Mouse (Mus musculus): ENCODE measurements around the gene Emx1.
"Not testable (repeated sequence)": the region's sequence is repeated elsewhere in the genome, so short reads cannot be mapped to it uniquely, and the experiment has no call there.

The Emx1 gene

DNA sequence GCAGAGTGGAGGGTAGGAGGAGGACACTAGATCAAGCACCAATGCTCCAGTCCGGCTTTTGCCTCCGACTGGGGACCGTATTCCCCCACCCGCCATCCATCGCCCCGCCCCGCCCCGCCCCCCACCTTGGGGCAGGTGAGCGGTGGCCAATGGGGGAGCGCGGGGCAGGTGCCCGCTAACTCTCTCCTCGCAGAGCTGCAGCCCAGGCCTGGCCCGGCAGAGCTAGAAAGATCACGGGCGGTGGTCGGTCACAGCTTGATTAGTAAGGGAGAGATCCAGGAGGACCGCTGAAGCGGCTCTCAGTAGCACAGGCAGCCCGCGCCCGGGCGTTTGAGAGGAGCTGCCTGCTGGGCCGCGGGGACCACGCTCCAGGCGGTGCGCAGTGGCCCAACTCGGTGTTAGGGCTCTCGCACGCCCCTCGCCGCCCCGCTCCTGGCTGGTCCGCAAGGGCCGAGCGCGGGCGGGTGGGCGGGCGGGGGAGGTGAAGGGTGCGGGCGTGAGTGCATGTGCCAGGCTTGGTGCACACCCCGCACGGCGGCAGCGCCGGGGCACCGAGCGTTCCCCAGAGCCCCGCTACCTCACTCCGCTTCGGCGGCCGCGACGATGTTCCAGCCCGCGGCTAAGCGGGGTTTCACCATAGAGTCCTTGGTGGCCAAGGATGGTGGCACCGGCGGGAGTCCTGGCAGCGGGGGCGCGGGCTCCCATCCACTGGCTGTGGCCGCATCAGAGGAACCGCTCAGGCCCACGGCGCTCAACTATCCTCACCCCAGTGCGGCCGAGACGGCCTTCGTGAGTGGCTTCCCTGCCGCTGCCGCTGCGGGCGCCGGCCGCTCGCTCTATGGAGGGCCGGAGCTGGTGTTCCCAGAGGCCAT is at the start of gene Emx1:
Emx1 (plus strand) TSS at position 99 of the 872 bp plus-strand sequence.
- ATAC-seq (ENCODE audit: insufficient number of reproducible peaks, low FRiP score, low TSS enrichment), result no peak

- no peak for ATAC-seq (ENCODE audit: insufficient number of reproducible peaks, low FRiP score, low TSS enrichment)
Measured at GRCm38 (mm10) chr6:85139534-85139933, 47.7 kb upstream of the Emx1 start.

DNA sequence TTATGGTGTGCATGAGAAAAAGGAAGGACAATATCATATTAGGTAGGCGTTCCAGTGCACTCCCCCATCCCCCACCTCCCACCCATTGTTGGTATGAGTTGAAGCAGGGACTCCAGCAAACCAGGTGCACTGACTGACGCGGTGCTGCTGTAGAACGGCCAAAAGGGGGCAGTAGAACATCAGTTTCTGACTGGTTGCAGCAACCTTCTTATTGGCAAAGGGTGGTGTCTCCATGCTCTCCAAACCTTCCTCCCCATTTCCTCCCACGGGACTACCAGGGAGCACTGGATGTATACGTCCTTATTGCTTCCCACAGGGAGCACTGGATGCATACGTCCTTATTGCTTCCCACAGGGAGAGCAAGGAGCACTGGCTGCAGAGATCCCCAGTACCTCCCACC is 46.2 kb upstream of the Emx1 start:
- not testable (repeated sequence) for ATAC-seq (ENCODE audit: insufficient number of reproducible peaks, low FRiP score, low TSS enrichment)

GRCm38 (mm10) chr6:85144466-85144865 is 42.8 kb upstream of the Emx1 start:
- no peak for ATAC-seq (ENCODE audit: insufficient number of reproducible peaks, low FRiP score, low TSS enrichment)

DNA sequence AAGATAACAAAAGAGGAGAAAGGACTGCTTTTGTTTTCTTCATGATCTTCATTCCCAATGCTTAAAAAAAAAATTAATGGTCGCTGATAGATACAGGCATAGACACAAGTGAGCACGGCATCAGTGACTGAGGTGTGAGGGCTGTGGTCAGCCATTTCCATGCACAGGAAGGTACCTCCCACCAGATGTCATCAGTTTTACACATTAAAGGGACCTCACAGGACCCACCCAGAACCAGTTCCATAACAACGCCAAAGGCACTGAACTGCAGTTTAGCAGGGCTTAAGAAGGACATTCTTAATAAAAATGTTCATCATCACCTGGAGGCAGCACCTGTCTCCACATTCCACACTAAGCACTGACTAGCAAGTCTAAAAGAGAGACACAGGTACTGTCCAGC is 39.6 kb upstream of the Emx1 start:
- ATAC-seq (ENCODE audit: insufficient number of reproducible peaks, low FRiP score, low TSS enrichment), result no peak

DNA sequence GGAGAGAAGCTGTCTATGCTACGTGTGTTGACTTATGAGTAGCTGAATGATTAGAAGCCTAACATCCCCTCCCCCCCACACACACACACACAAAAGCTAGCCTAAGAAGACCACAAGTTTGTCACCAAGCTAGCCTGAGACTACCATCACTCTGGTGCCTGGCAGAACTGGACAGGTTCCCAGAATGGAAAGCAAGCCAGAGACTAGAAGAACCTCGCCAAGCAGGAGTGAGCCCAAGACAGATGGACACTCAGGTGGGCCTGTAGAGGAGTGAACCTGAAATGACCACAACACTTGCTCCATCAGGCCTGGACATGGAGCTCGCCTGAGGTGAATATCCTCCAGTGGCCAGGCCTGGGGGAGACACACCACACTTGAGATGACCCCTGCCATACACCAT is 36.9 kb upstream of the Emx1 start:
- ATAC-seq (ENCODE audit: insufficient number of reproducible peaks, low FRiP score, low TSS enrichment), result peak; percentile 31; the same call in 1 of the 2 replicates

- peak; percentile 82 for ATAC-seq (ENCODE audit: insufficient number of reproducible peaks, low FRiP score, low TSS enrichment)
Measured at GRCm38 (mm10) chr6:85153970-85154540, 33.2 kb upstream of the Emx1 start.

DNA sequence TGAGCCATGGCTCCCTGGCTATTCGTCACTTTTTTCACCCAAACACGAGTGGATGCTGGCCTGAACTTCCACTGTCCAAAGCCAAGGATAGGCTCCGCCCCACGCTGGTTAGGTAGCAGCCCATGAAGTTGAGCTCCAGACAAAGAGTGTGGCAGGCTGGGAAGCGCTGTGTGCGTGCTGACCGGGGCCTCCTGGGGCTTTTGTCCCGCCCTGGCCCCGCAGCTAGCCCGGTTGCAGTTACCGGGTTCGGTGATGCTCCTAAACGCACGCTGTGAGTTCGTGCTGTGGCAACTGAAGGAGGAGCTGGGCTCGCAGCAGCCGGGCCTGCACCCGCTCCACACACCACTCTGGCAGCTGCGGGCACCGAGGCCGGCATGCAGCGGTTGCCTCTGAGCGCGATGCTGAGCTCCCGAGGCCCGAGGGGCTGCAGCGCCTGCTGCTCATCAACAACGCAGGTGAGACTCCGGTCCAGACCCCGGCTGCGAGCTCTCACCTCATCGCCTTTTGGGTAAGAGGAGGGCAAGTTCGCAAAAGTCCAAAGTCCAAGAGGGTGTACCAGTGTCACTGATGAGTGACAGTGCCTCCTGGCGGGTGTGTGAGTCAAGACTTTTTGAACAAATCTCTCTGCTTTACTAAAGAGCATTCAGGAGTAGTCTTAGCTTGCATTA is 32.2 kb upstream of the Emx1 start:
- no peak for ATAC-seq (ENCODE audit: insufficient number of reproducible peaks, low FRiP score, low TSS enrichment)

DNA sequence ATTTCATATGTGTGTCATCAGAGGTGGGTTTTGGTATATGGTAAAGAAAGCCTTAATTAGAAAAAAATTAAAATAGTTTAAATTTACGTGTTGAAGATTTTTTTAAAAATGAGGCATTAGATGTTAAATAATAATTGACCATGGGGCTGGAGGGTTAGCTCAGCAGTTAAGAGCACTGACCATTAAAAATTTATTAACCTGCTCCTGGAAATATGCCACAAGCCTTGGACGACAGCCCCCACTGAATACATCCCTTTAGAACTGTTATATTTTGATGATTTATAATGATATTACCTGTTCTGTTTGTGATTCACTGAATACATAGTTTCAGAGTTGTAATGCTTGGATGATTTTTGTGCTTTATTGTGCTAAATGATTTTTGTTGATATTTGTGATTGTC is 30.7 kb upstream of the Emx1 start:
- ATAC-seq (ENCODE audit: insufficient number of reproducible peaks, low FRiP score, low TSS enrichment), result not testable (repeated sequence)

DNA sequence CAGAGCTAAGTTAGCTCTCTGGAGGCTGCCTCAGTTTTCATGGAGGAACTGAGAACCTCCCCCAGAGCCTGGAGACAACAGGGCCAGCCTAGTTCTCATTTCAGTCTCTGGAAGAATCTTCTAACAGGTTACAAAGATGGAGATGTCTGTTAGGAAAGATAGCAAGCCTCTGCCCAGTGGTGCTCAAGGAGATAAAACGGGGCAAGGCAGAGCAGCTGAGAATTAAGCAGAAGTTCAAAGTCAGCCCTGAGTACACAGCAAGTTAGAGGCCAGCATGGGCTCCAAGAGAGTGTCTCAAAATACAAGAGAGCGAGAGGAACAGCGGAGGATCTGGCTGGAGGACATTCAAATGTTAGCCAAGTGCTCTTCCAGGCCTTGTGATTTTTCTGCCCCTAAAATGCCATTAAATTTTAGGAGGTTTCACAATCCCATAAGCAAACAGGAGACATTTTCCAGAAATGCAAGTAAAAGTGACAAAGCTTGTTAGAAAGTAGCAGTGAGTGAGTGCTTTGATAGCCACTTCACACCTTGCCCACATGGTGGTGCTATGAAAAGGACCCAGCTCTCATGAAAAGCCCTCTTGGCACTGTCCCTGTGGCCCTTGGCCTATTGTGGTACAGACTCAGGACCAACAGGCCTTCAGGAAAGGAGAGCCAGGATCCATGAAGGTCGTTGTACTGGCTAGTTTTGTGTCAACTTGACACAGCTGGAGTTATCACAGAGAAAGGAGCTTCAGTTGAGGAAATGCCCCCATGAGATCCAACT is 29.0 kb upstream of the Emx1 start:
- not testable (repeated sequence) for ATAC-seq (ENCODE audit: insufficient number of reproducible peaks, low FRiP score, low TSS enrichment)

- ATAC-seq (ENCODE audit: insufficient number of reproducible peaks, low FRiP score, low TSS enrichment), result peak; percentile 46; the same call in 1 of the 2 replicates
Measured at GRCm38 (mm10) chr6:85159092-85159760, 28.0 kb upstream of the Emx1 start.

GRCm38 (mm10) chr6:85160201-85160923 is 26.9 kb upstream of the Emx1 start:
- ATAC-seq (ENCODE audit: insufficient number of reproducible peaks, low FRiP score, low TSS enrichment), result 0 out of 2 replicates have a peak, but pooled peaks have one; percentile 42

- ATAC-seq (ENCODE audit: insufficient number of reproducible peaks, low FRiP score, low TSS enrichment), result no peak
Measured at GRCm38 (mm10) chr6:85165440-85165921, 21.8 kb upstream of the Emx1 start.

DNA sequence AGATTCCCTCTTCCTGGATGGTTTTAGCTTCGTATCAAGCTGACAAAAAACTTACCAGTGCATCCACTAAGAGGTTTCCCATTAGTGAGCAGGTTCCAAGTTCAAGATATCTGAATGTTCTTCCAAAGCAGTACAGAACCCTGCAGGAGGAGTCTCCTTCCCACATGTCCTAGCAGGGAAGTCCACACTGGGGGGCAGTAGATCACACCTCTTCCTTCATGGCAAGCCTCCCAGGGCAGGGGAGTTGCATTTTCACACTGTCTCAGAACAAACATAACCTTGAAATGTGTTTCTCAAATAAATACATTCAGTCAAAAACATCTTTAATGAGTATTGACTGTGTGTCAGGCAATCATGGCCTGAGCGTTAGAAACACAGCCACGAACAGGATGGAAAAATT is 7.7 kb upstream of the Emx1 start:
- ATAC-seq (ENCODE audit: insufficient number of reproducible peaks, low FRiP score, low TSS enrichment), result no peak

- ATAC-seq (ENCODE audit: insufficient number of reproducible peaks, low FRiP score, low TSS enrichment), result no peak
Measured at GRCm38 (mm10) chr6:85180036-85180435, 7.2 kb upstream of the Emx1 start.

DNA sequence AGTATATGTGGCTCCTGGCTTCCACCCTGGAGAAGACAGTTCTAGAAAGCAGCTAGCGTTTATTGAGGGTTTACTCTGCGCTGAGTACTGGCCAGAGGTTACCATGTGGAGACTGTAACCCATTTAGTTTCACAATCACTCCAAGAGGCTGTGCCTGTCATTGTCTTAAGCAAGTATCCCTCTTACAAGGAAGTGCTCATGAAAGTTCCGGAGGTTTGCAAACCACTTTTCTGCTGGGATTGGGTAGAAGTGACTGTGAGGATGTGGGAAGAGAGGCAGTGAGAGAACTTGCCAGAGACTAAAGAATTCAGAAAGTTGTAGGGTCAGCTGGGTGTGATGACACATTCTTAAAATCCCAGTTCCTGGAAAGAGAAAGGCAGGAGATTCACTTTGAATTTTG is 3.3 kb upstream of the Emx1 start:
- no peak for ATAC-seq (ENCODE audit: insufficient number of reproducible peaks, low FRiP score, low TSS enrichment)

DNA sequence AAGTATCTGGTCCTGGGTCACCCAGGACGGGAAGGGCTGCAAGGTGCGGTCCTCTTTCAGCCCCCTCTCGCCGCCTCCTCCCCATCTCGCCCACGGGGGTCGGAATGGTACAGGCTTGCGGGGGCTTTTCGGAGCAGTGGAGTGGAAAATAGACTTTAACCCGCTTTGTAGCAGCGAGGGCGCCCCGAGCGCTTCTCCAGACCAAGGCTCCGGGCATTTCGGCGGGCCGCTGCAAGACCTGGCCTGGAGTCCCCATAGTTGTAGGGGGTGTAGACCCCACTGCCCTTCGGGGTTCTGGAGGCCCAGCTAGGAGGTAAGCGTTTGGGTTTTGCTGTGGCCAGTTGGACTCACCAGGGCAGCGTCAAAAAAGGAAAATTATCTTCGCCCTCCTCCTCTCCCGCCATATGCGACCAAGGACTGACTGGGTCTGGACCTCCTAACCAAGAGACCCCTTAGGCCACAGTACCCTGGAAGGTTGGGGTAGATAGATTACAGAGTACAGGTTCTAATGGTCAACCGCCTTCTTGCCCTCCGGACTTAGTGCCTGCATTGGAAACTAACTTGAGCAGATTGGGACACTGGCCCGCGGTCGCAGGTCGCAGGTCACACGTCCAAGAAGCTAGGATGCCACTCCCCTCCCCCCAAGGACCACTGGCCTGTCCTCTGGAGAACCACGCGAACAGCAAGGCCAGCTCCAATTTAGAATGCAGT is 1.1 kb upstream of the Emx1 start:
- no peak for ATAC-seq (ENCODE audit: insufficient number of reproducible peaks, low FRiP score, low TSS enrichment)

GRCm38 (mm10) chr6:85186744-85187059 is 536 bp upstream of the Emx1 start:
- ATAC-seq (ENCODE audit: insufficient number of reproducible peaks, low FRiP score, low TSS enrichment), result no peak
